8 mouse cellular contexts compared by ENCODE assay signal in the genomic region with DNA sequence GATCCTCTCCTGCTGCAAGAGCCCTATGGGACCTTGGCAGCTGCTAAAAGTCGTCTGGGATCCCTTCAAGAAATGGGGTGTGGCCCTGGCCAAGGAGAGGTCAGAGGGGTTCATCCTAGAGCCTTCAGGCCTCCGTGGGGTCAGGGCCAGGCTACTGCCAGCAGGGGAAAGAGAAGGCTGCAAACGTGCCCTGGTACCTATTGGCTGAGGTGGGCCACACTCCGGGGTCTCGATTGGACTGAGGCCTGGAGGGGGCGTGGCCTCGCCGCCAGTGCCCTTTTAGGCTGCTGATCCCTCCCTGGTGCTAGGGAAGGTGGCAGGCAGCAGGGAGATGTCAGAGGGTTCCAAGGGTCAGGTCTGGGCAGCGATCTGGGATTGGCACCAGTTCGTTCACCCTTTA. TPM values are rescaled to one million over a fixed set of nuclear protein-coding genes. Genes with fewer than 3 reads are reported as not detected.
DNase-seq lines count a peak whose midpoint lies in the region; ATAC-seq lines count a peak whose summit lies in the region.
"Not testable (repeated sequence)": the region's sequence is repeated elsewhere in the genome, so short reads cannot be mapped to it uniquely, and the experiment has no call there.
"Had no signal": no experiment of that assay in that cellular context is flagged by ENCODE, and none has a peak within 500 bp of the region (broad histone marks: within the 10 kb centered on the region; RNA-seq: fewer than 3 reads in every experiment).

No protein-coding gene starts in this region.

- H3K4me1 ChIP-seq in embryonic facial prominence, embryonic 13.5 days; heart, embryonic 10.5 days; hindbrain, embryonic 12.5 days; kidney, embryonic 15.5 days; midbrain, embryonic 10.5 days: not testable (repeated sequence)

- not testable (repeated sequence) for H3K9ac ChIP-seq in embryonic facial prominence, embryonic 13.5 days; hindbrain, embryonic 12.5 days; kidney, embryonic 15.5 days

- H3K9me3 ChIP-seq in embryonic facial prominence, embryonic 13.5 days; heart, embryonic 10.5 days; hindbrain, embryonic 12.5 days (replicated peaks); kidney, embryonic 15.5 days (replicated peaks); midbrain, embryonic 10.5 days (replicated peaks): not testable (repeated sequence)

- H3K36me3 ChIP-seq in embryonic facial prominence, embryonic 13.5 days; heart, embryonic 10.5 days; hindbrain, embryonic 12.5 days; kidney, embryonic 15.5 days; midbrain, embryonic 10.5 days: not testable (repeated sequence)

- DNase-seq in ZHBTc4 (ENCODE audit: low read depth, low spot score), result peak; percentile 21
- DNase-seq in heart, embryonic 10.5 days (ENCODE audit: low spot score), result peak; percentile 65
- peak; percentile 28 for DNase-seq in midbrain, embryonic 10.5 days (ENCODE audit: low spot score)
- peak; percentile 21 for DNase-seq in neural tube, embryonic 10.5 days (ENCODE audit: extremely low spot score, low spot score)

- H3K27me3 ChIP-seq in embryonic facial prominence, embryonic 13.5 days; heart, embryonic 10.5 days (ENCODE audit: insufficient read depth, poor library complexity, severe bottlenecking); hindbrain, embryonic 12.5 days; kidney, embryonic 15.5 days; midbrain, embryonic 10.5 days (ENCODE audit: low read depth, poor library complexity, severe bottlenecking): not testable (repeated sequence)

- not testable (repeated sequence) for H3K4me3 ChIP-seq in embryonic facial prominence, embryonic 13.5 days; heart, embryonic 10.5 days; hindbrain, embryonic 12.5 days; kidney, embryonic 15.5 days (replicated peaks)
- peak overlapping the region; percentile 16; the same call in 1 of the 2 replicates for H3K4me3 ChIP-seq in midbrain, embryonic 10.5 days

- H3K4me2 ChIP-seq in embryonic facial prominence, embryonic 13.5 days, result peak overlapping the region; percentile 30
- H3K4me2 ChIP-seq in hindbrain, embryonic 12.5 days (replicated peaks), result peak overlapping the region; percentile 30
- 0 out of 2 replicates have a peak overlapping the region, but pooled peaks have one; percentile 23 for H3K4me2 ChIP-seq in kidney, embryonic 15.5 days

- H3K27ac ChIP-seq in embryonic facial prominence, embryonic 13.5 days; heart, embryonic 10.5 days; hindbrain, embryonic 12.5 days; kidney, embryonic 15.5 days; midbrain, embryonic 10.5 days (replicated peaks): not testable (repeated sequence)

- WGBS in embryonic facial prominence, embryonic 13.5 days, result 6% methylated on average over 9 of the region's 10 CpGs
- WGBS in heart, embryonic 10.5 days, result 3% methylated on average over 5 of the region's 10 CpGs
- 7% methylated on average over 9 of the region's 10 CpGs for WGBS in hindbrain, embryonic 12.5 days
- 10% methylated on average over 9 of the region's 10 CpGs for WGBS in kidney, embryonic 15.5 days
- 10% methylated on average over 7 of the region's 10 CpGs for WGBS in midbrain, embryonic 10.5 days

- ATAC-seq in embryonic facial prominence, embryonic 13.5 days (ENCODE audit: insufficient number of reproducible peaks, insufficient read depth, low FRiP score, low TSS enrichment, low read depth), result not testable (repeated sequence)
- ATAC-seq in hindbrain, embryonic 12.5 days (ENCODE audit: low FRiP score), result peak; percentile 69
- peak; percentile 40; the same call in 1 of the 2 replicates for ATAC-seq in kidney, embryonic 15.5 days (replicated peaks; ENCODE audit: low FRiP score)

RNA-seq across cellular contexts. Expression of a gene that starts 20.9 kb away (rescaled TPM):
- 17.6 and 17.7 TPM in 2 replicates for polyA plus RNA-seq in embryonic facial prominence, embryonic 13.5 days (2015; fragmentation: Nextera tagmentation; extraction: Ambion mirVana)
- 14.8 and 19.3 TPM in 2 replicates for polyA plus RNA-seq in heart, embryonic 10.5 days (2016; fragmentation: Nextera tagmentation; extraction: Ambion mirVana)
- polyA plus RNA-seq in hindbrain, embryonic 12.5 days (2016; fragmentation: Nextera tagmentation; extraction: Ambion mirVana), result 12.3 and 12.6 TPM in 2 replicates
- 13.7 and 15.2 TPM in 2 replicates for polyA plus RNA-seq in kidney, embryonic 15.5 days (2015; fragmentation: Nextera tagmentation; extraction: Ambion mirVana)
- 18.0 and 19.6 TPM in 2 replicates for polyA plus RNA-seq in midbrain, embryonic 10.5 days (2016; fragmentation: Nextera tagmentation; extraction: Ambion mirVana)
- polyA plus RNA-seq: lung, adult 2 months had no signal
